Comparison of ENCODE assay signal across 8 mouse cellular contexts in genomic region chr4:130006533-130006932, GRCm38 (mm10). TPM values are rescaled to one million over a fixed set of nuclear protein-coding genes. Genes with fewer than 3 reads are reported as not detected.
DNase-seq lines count a peak whose midpoint lies in the region; ATAC-seq lines count a peak whose summit lies in the region.

No protein-coding gene starts in this region.

- H3K9ac ChIP-seq in heart, embryonic 16.5 days (ENCODE audit: low read length): no peak overlapping the region
- H3K9ac ChIP-seq in hindbrain, embryonic 16.5 days (ENCODE audit: low read depth, low read length): peak overlapping the region; percentile 38; the same call in 1 of the 2 replicates
- H3K9ac ChIP-seq in midbrain, embryonic 14.5 days (replicated peaks; ENCODE audit: low read length): no peak overlapping the region

- ATAC-seq in heart, embryonic 16.5 days (replicated peaks; ENCODE audit: extremely low read depth, insufficient read depth, low FRiP score): no peak
- ATAC-seq in common myeloid progenitor, adult 5-6 weeks (replicated peaks; ENCODE audit: low read depth, poor library complexity, severe bottlenecking): peak; percentile 74
- ATAC-seq in hindbrain, embryonic 16.5 days: no peak
- ATAC-seq in midbrain, embryonic 14.5 days (ENCODE audit: low FRiP score, low TSS enrichment): no peak
- no peak for ATAC-seq in erythroid progenitor cell, adult 5-6 weeks (replicated peaks; ENCODE audit: low FRiP score, poor library complexity, severe bottlenecking)

- no peak for DNase-seq in heart, adult 18-20 months
- peak; percentile 22 for DNase-seq in midbrain, embryonic 14.5 days
- DNase-seq in adrenal gland, postnatal 14 days: no peak
- no peak for DNase-seq in adrenal gland, postnatal 4 days (ENCODE audit: low spot score in 2 of 2)

- H3K4me1 ChIP-seq in heart, embryonic 16.5 days (ENCODE audit: control insufficient read depth, insufficient read depth, low read length): peaks cover 6% of the 10 kb centered on the region
- peaks cover 9% of the 10 kb centered on the region for H3K4me1 ChIP-seq in hindbrain, embryonic 16.5 days (ENCODE audit: control insufficient read depth, insufficient read depth, low read depth, low read length)
- peaks cover 9% of the 10 kb centered on the region for H3K4me1 ChIP-seq in midbrain, embryonic 14.5 days (ENCODE audit: control insufficient read depth, insufficient read depth, low read length)

- no peak overlapping the region for H3K27ac ChIP-seq in heart, embryonic 16.5 days (ENCODE audit: low read length)
- no peak overlapping the region for H3K27ac ChIP-seq in hindbrain, embryonic 16.5 days (ENCODE audit: low read depth, low read length)
- no peak overlapping the region for H3K27ac ChIP-seq in midbrain, embryonic 14.5 days (replicated peaks; ENCODE audit: low read depth, low read length)

- H3K4me2 ChIP-seq in heart, embryonic 16.5 days (ENCODE audit: low read depth, low read length): peak overlapping the region; percentile 49
- H3K4me2 ChIP-seq in hindbrain, embryonic 16.5 days (ENCODE audit: low read length): peak overlapping the region; percentile 44
- H3K4me2 ChIP-seq in midbrain, embryonic 14.5 days (ENCODE audit: low read length): peak overlapping the region; percentile 43

- H3K27me3 ChIP-seq in heart, embryonic 16.5 days (ENCODE audit: control insufficient read depth, insufficient read depth, low read length): peaks cover 35% of the 10 kb centered on the region
- H3K27me3 ChIP-seq in hindbrain, embryonic 16.5 days (replicated peaks; ENCODE audit: control insufficient read depth, insufficient read depth, low read length): no peaks in the 10 kb centered on the region
- no peaks in the 10 kb centered on the region for H3K27me3 ChIP-seq in midbrain, embryonic 14.5 days (ENCODE audit: control insufficient read depth, insufficient read depth, low read length)

- 0 out of 2 replicates have a peak, but pooled peaks cover 3% of the 10 kb centered on the region for H3K9me3 ChIP-seq in heart, embryonic 16.5 days (replicated peaks; ENCODE audit: control insufficient read depth, low read length)
- no peaks in the 10 kb centered on the region for H3K9me3 ChIP-seq in hindbrain, embryonic 16.5 days (ENCODE audit: control insufficient read depth, low read length)
- no peaks in the 10 kb centered on the region for H3K9me3 ChIP-seq in midbrain, embryonic 14.5 days (ENCODE audit: control insufficient read depth, low read length)

- no peaks in the 10 kb centered on the region for H3K36me3 ChIP-seq in heart, embryonic 16.5 days (ENCODE audit: control insufficient read depth, insufficient read depth)
- H3K36me3 ChIP-seq in hindbrain, embryonic 16.5 days (ENCODE audit: control insufficient read depth, insufficient read depth, low read length): peaks cover 24% of the 10 kb centered on the region
- peaks cover 28% of the 10 kb centered on the region for H3K36me3 ChIP-seq in midbrain, embryonic 14.5 days (ENCODE audit: control insufficient read depth, insufficient read depth, low read length)

- H3K4me3 ChIP-seq in heart, embryonic 16.5 days (ENCODE audit: low read length): peak overlapping the region; percentile 20
- H3K4me3 ChIP-seq in hindbrain, embryonic 16.5 days (ENCODE audit: low read length): 0 out of 2 replicates have a peak overlapping the region, but pooled peaks have one; percentile 3
- H3K4me3 ChIP-seq in midbrain, embryonic 14.5 days (replicated peaks; ENCODE audit: low read depth, low read length): no peak overlapping the region

- WGBS in heart, embryonic 16.5 days: 11% methylated on average over 25 of the region's 25 CpGs
- WGBS in hindbrain, embryonic 16.5 days: 23% methylated on average over 25 of the region's 25 CpGs
- WGBS in midbrain, embryonic 14.5 days: 31% methylated on average over 25 of the region's 25 CpGs

RNA-seq across cellular contexts. Expression of gene Adgrb2, which starts 21.9 kb away (rescaled TPM):
- polyA plus RNA-seq in heart, embryonic 16.5 days (2015; fragmentation: Nextera tagmentation; extraction: Ambion mirVana): 1.0 and 1.2 TPM in 2 replicates
- 1 to 10 TPM; 2.1 to 2.4 TPM for total RNA-seq in heart, adult 18-20 months (2021)
- total RNA-seq in common myeloid progenitor, adult 5-6 weeks (2017): 0.87 and 1.7 TPM in 2 replicates
- 13.4 and 14.9 TPM in 2 replicates for polyA plus RNA-seq in hindbrain, embryonic 16.5 days (2015; fragmentation: Nextera tagmentation; extraction: Ambion mirVana)
- polyA plus RNA-seq in midbrain, embryonic 14.5 days (2014; fragmentation: Nextera tagmentation; extraction: Ambion mirVana): 15.9 and 16.9 TPM in 2 replicates
- 16.0 and 17.3 TPM in 2 replicates for total RNA-seq in adrenal gland, postnatal 14 days (2021)
- total RNA-seq in adrenal gland, postnatal 4 days (2021): 10 to 100 TPM; 41.2 to 43.1 TPM
- total RNA-seq in erythroid progenitor cell, adult 5-6 weeks (2015; ENCODE audit: low replicate concordance): not detected in 2 replicates
- total RNA-seq in erythroid progenitor cell, adult 5-6 weeks (2017; ENCODE audit: low replicate concordance): not detected in 2 replicates

RNA-seq across cellular contexts. Expression of gene Col16a1, which starts 41.1 kb away (rescaled TPM):
- 26.6 and 37.7 TPM in 2 replicates for polyA plus RNA-seq in heart, embryonic 16.5 days (2015; fragmentation: Nextera tagmentation; extraction: Ambion mirVana)
- total RNA-seq in heart, adult 18-20 months (2021): 1 to 10 TPM; 4.5 to 4.6 TPM
- 4.6 and 4.8 TPM in 2 replicates for total RNA-seq in common myeloid progenitor, adult 5-6 weeks (2017)
- 11.8 and 16.2 TPM in 2 replicates for polyA plus RNA-seq in hindbrain, embryonic 16.5 days (2015; fragmentation: Nextera tagmentation; extraction: Ambion mirVana)
- polyA plus RNA-seq in midbrain, embryonic 14.5 days (2014; fragmentation: Nextera tagmentation; extraction: Ambion mirVana): 4.3 and 4.4 TPM in 2 replicates
- total RNA-seq in adrenal gland, postnatal 14 days (2021): 20.0 and 21.3 TPM in 2 replicates
- 10 to 100 TPM; 62.1 to 69.1 TPM for total RNA-seq in adrenal gland, postnatal 4 days (2021)
- 5.8 TPM in 1 of 2 replicates, not detected in the other for total RNA-seq in erythroid progenitor cell, adult 5-6 weeks (2015; ENCODE audit: low replicate concordance)
- not detected in 2 replicates for total RNA-seq in erythroid progenitor cell, adult 5-6 weeks (2017; ENCODE audit: low replicate concordance)
